Mouse (Mus musculus): Measurements from ENCODE around the gene Wdr59. TPM values are rescaled to one million over a fixed set of nuclear protein-coding genes. Genes with fewer than 3 reads are reported as not detected.

Wdr59 gene
- total RNA-seq, 1 experiment from 2014 or later, result 5.2 TPM

- ATAC-seq (ENCODE audit: extremely low read depth, insufficient number of reproducible peaks, low FRiP score, poor library complexity, severe bottlenecking), result no peak
These were observed 17.7 kb upstream of the Wdr59 start for GRCm38 (mm10) chr8:111539422-111540076.

- no peak for ATAC-seq (ENCODE audit: extremely low read depth, insufficient number of reproducible peaks, low FRiP score, poor library complexity, severe bottlenecking)
These were observed 16.3 kb upstream of the Wdr59 start for GRCm38 (mm10) chr8:111538194-111538593.

GRCm38 (mm10) chr8:111537765-111538158 lies 15.9 kb upstream of the Wdr59 start:
- no peak for ATAC-seq (ENCODE audit: extremely low read depth, insufficient number of reproducible peaks, low FRiP score, poor library complexity, severe bottlenecking)

- ATAC-seq (ENCODE audit: extremely low read depth, insufficient number of reproducible peaks, low FRiP score, poor library complexity, severe bottlenecking), result peak; percentile 51
These were observed 15.3 kb upstream of the Wdr59 start for GRCm38 (mm10) chr8:111536978-111537764.

- peak; percentile 79 for ATAC-seq (ENCODE audit: extremely low read depth, insufficient number of reproducible peaks, low FRiP score, poor library complexity, severe bottlenecking)
These were observed 14.4 kb upstream of the Wdr59 start, which contains the start of gene Znrf1 for GRCm38 (mm10) chr8:111536031-111536977. Znrf1 (plus strand) TSS chr8:111536097.

- ATAC-seq (ENCODE audit: extremely low read depth, insufficient number of reproducible peaks, low FRiP score, poor library complexity, severe bottlenecking), result no peak
These were observed 13.6 kb upstream of the Wdr59 start for GRCm38 (mm10) chr8:111535491-111535890.

GRCm38 (mm10) chr8:111533503-111533902 lies 11.6 kb upstream of the Wdr59 start:
- ATAC-seq (ENCODE audit: extremely low read depth, insufficient number of reproducible peaks, low FRiP score, poor library complexity, severe bottlenecking), result no peak

GRCm38 (mm10) chr8:111531621-111532020 lies 9.7 kb upstream of the Wdr59 start:
- no peak for ATAC-seq (ENCODE audit: extremely low read depth, insufficient number of reproducible peaks, low FRiP score, poor library complexity, severe bottlenecking)

- ATAC-seq (ENCODE audit: extremely low read depth, insufficient number of reproducible peaks, low FRiP score, poor library complexity, severe bottlenecking), result no peak
These were observed 9.3 kb upstream of the Wdr59 start for GRCm38 (mm10) chr8:111531191-111531590.

- ATAC-seq (ENCODE audit: extremely low read depth, insufficient number of reproducible peaks, low FRiP score, poor library complexity, severe bottlenecking), result no peak
These were observed 6.2 kb upstream of the Wdr59 start for GRCm38 (mm10) chr8:111528071-111528470.

- ATAC-seq (ENCODE audit: extremely low read depth, insufficient number of reproducible peaks, low FRiP score, poor library complexity, severe bottlenecking), result no peak
These were observed 5.3 kb upstream of the Wdr59 start for GRCm38 (mm10) chr8:111527149-111527548.

- ATAC-seq (ENCODE audit: extremely low read depth, insufficient number of reproducible peaks, low FRiP score, poor library complexity, severe bottlenecking), result no peak
These were observed 4.6 kb upstream of the Wdr59 start for GRCm38 (mm10) chr8:111526403-111527024.

- no peak for ATAC-seq (ENCODE audit: extremely low read depth, insufficient number of reproducible peaks, low FRiP score, poor library complexity, severe bottlenecking)
These were observed 4.4 kb downstream of the Wdr59 start for GRCm38 (mm10) chr8:111517466-111517865.

- no peak for ATAC-seq (ENCODE audit: extremely low read depth, insufficient number of reproducible peaks, low FRiP score, poor library complexity, severe bottlenecking)
These were observed 5.3 kb downstream of the Wdr59 start for GRCm38 (mm10) chr8:111516451-111517035.

- no peak for ATAC-seq (ENCODE audit: extremely low read depth, insufficient number of reproducible peaks, low FRiP score, poor library complexity, severe bottlenecking)
These were observed 8.4 kb downstream of the Wdr59 start for GRCm38 (mm10) chr8:111513446-111513845.

- ATAC-seq (ENCODE audit: extremely low read depth, insufficient number of reproducible peaks, low FRiP score, poor library complexity, severe bottlenecking), result no peak
These were observed 9.0 kb downstream of the Wdr59 start for GRCm38 (mm10) chr8:111512941-111513340.

- ATAC-seq (ENCODE audit: extremely low read depth, insufficient number of reproducible peaks, low FRiP score, poor library complexity, severe bottlenecking), result no peak
These were observed 11.5 kb downstream of the Wdr59 start for GRCm38 (mm10) chr8:111510401-111510800.

- no peak for ATAC-seq (ENCODE audit: extremely low read depth, insufficient number of reproducible peaks, low FRiP score, poor library complexity, severe bottlenecking)
These were observed 12.6 kb downstream of the Wdr59 start for GRCm38 (mm10) chr8:111509278-111509677.

Data from neutrophil, adult 5-6 weeks (primary cell).